Mouse (Mus musculus): Measurements from ENCODE around the gene Exoc3l4.

Gene Exoc3l4

DNA sequence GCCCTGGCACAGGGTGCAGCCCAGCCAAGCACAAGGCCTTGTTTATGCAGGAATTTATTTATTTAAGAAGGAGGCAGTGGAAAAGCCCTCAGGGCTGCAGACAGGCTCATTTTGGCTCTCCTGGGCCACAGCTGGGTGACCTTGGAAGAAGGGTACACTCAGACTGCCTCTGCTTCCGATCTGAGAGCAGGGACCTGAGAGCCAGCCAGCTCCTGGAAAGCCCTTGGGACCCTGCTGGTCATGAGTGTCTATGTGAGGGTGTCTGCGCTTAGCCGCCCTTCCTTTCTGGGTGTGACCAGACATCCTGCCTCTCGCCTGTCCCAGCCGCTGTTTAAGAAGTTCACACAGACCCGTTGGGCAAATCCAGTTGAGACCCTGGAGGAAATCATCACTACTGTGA, 33.5 kb downstream of the Exoc3l4 start:
- no peak for DNase-seq (ENCODE audit: low read depth, low spot score)

DNA sequence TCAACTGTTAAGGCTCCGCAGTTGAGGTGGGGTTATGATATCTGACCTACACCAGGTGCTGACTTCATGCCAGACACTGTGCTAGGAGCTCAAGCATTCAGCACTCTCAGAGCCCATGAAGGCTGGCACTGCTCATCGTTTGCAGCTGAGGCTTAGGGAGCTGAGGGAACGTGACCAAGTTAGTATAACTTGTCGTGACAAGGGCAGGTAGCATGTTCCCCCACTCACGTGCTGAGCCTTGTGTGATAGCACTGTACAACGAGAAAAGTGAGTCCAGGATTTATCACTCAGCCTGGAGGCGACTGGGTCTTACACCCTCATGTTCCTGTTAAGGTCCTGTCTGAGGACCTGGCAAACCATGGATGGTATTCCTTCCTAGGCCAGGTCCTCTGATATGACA, 34.7 kb downstream of the Exoc3l4 start:
- no peak for DNase-seq (ENCODE audit: low read depth, low spot score)

DNA sequence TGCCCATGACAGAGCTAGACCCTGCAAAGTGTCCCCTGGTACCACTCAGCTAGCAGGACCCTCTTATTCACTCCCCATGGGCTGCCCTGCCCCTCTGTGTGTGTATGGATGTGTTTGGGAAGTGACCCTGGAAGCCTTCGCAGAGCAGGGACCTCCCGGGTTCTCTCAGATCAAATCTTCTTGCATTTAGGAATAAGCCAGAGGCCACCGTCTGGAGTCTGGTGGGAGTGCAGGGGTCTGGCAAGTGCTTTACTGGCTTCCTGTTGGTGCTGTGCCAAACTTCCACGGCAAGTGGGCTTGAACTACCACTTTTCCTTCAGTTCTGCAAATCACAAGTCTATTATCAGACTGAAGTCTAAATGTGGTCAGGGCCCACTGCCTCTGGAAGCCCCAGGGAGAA, 37.2 kb downstream of the Exoc3l4 start:
- no peak for DNase-seq (ENCODE audit: low read depth, low spot score)

DNA sequence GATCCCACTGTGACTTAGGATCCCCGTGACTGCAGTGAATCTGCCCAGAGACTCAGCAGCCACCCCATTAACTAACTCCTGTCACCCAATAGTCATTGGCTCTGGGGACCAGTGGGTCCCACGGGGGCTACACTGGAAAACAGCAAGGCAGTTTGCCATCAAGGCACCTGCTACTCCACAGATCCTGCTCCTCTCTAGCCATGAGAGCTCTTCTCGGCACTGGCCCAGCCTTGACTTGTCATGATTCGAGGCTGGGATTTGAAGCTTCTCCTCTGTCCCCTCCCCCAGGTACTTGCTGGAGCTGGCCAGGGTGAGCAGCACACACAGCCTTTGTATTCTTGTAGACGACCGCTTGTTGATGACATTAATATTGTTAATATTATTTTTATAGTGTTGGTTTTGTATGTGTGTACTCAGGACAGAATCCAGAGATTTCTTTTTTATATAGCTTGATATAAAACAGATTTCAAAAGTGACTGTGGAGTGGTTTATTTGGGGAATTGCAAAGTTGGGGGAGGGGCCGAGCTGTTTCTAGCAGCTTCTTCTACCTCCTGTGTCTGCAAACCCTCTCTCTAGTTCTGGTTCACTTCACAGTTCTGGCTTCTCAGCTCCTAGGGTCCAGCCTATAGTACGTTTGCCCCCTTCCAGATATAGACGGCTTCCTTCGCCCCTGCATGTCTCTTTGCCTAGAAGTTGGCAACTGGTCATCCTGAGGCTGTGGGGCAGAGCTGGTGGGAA, 37.9 kb downstream of the Exoc3l4 start:
- DNase-seq (ENCODE audit: low read depth, low spot score), result no peak

DNA sequence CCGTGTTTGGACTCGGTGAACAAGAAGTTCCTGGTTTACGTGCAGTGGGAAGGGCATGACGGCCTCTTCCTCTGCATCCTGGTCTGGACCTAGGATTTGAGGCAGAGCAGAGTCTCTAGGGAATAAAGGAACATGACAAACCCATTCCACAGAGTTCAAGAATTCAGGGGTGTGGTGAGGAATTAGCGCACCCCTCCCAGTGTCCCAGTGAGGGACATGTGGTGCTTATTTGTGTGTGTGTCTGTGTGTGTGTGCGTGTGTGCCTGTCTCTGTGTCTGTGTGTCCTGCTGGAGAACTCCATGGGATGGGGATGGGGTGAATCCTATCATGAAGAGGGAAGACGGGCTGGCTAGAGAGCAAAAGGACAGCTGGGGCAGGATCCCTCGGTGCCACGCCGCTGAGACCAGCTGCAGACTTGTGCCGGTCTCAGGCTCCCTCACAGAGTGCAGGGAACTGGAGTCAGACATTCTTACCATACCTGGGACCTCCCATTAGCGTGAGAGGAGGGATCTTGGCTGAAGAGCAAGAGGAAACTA, 38.6 kb downstream of the Exoc3l4 start:
- no peak for DNase-seq (ENCODE audit: low read depth, low spot score)

DNA sequence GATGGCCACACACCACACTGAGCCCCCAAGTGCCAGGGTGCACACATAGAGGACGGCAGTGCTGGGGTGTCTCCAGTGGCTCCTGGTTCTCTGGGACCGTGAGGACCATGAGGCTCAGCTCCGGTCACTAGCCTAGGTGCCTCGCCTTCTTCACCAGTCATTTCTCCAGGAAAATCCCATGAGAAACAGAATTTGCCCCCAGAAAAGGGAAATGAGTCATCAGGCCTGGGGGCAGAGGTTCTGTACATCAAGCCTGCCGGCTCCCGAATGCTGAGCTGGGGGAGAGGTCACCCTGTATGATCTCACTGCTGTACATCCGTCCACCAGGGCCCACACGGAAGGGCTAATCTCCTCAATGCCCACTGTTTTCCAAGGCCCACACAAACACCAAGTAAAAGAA, 39.0 kb downstream of the Exoc3l4 start:
- no peak for DNase-seq (ENCODE audit: low read depth, low spot score)

DNA sequence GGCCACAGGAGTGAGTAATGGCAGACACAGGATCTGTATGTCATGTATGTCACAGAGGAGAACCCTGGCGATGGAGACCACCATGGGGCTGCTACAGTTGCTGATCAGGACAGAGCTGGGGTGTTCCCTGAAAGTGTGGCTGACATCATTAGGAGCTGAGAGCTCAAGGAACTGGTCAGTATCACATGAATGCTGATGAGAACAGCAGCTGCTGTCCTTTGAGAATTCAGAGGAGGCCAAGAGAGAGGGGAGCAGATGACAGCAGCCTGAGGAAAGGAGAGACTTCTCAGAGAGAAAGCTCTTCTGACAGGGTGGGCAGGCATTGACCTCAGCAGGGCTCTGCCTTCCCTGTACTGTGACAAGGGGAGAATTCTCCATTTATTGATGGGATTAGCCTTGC, 40.9 kb downstream of the Exoc3l4 start:
- no peak for DNase-seq (ENCODE audit: low read depth, low spot score)

DNA sequence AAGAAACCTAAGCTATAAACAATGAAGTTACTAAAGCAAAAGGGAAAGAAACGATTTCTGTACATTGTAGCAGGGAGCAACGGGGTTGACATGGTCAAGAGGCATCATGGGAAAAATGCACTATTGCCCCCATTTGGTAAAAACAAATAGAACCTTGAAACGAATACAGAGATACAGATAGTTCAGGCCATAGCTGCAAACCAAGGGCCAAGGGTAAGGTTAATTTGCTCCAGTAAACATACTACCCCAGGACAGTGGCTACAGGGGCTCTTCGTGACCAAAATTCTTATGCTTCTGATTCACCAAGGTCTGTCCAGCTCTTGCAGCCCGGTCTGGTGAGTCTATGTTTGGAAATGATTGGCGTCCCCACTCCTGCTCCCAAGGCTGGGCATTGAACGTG, 46.8 kb downstream of the Exoc3l4 start:
- no peak for DNase-seq (ENCODE audit: low read depth, low spot score)

DNA sequence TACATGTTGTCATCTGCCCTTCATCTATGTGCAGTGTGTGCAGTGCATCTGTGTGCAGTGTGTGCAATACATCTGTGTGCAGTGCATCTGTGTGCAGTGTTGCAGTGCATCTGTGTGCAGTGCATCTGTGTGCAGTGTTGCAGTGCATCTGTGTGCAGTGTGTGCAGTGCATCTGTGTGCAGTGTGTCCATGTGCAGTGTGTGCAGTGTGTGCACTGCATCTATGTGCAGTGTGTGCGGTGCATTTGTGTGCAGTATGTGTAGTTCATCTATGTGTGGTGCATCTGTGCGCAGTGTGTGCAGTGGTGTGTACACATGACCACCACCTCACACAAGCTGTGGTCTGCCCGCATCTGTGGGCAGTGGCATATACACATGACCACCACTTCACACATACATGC, 49.6 kb downstream of the Exoc3l4 start:
- no peak for DNase-seq (ENCODE audit: low read depth, low spot score)

DNA sequence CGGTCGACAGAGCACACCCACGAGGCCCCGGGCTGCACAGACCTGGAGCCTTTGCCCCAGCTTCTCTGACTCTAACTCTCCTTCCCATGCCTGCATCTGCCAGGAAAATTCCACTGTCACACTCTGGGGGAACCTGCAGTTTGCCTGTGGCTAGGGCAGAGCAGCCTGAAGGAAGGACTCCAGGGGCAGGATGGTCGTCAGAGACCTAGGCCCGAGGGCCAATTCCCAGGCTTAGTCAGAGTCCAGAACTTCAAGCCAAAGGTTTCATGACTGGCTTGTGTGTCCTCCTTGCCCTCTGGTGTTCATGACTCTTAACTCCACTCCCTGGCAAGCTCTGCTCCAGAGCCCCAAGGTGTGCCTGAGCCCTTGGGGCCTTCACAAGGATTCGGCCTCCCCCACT, 51.4 kb downstream of the Exoc3l4 start:
- DNase-seq (ENCODE audit: low read depth, low spot score), result no peak

DNA sequence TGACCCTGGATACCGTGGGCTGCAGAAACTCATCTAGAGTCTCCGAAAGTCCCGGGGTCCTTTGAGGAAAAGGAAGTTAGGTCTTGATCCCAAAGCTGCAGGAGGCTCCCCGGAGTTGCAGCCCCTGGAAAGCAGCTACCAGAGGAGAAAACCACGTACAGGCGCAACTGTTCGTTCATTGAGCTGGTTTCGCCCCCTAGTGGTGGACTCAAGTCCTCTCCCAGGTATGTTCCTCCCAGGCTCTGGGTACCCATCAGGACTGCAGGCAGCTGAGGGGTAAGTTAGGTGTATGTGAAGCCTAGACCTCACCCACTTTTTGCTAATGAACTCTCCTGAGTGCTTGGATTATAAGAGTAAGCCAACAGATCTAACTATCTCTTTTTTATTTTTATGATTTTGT, 52.7 kb downstream of the Exoc3l4 start:
- DNase-seq (ENCODE audit: low read depth, low spot score), result no peak

DNA sequence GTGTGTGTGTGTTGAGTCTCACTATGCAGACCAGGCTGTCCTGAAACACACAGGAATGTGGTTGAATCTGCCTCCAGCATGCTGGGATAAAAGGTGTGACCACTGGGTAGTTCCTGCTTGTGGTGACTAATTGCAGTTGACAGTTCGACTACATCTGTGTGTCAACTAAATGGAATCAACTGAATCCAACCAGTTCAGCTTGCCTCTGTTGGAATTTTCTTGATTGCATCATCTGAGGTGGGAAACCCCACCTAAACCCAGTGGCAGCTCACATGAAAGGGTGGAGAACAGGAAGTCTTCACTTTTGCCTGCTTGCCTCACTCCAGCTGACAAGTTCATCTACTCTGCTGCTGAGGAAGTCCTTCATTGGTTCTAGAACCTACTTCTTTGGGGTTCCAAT, 54.3 kb downstream of the Exoc3l4 start:
- no peak for DNase-seq (ENCODE audit: low read depth, low spot score)

DNA sequence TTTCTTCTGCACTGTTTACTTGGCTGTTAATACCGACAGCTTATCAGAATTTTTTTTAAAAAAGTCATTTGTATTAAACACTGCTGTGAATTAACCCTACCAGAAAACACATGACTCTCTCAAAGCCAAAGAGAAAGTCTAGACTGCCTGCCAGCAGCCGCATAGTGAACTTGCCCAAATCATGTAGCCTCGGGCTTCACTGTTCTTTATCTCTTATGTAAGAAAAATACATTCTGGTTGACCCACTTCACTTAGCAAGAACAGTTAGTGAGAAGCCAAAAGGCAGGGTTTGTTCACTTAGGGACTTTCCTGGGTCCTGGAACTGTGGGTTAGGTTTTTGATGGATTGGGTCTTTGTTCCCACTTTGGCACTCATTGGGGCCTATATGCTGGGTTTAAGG, 54.9 kb downstream of the Exoc3l4 start:
- no peak for DNase-seq (ENCODE audit: low read depth, low spot score)

DNA sequence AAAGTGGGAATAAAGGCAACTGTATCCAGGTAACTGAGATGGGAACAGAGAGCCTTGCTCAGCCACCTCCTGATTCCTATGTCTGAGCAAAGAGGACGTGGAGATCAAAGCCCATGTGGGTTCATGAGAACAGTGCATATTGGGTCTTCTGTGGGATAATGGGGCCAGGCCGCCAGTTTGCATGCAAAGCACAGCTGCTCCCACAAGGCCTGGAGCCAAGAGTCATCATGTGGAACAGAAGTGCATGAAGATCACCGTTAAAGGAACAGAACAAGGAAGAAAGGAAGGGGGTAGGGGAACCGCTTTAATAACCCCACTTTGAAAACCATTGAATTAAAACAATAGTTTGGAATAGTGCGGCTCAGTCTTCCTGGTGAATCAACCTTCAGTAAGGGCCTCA, 56.1 kb downstream of the Exoc3l4 start:
- DNase-seq (ENCODE audit: low read depth, low spot score), result no peak

DNA sequence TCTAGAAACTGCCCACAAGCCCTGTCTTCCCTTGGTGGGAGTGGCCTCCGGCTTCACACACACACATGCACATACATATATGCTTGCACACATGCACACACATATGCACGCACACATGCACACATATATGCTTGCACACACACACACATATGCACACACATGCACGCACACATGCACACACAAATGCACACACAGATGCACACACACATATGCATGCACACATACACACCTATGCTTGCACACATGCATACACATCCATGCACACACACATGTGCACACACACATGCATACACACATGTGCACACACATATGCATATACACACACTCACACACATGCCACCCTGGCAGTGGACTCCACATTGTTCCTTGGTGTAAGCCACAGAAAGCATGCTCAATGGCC, 57.6 kb downstream of the Exoc3l4 start:
- DNase-seq (ENCODE audit: low read depth, low spot score), result no peak

DNA sequence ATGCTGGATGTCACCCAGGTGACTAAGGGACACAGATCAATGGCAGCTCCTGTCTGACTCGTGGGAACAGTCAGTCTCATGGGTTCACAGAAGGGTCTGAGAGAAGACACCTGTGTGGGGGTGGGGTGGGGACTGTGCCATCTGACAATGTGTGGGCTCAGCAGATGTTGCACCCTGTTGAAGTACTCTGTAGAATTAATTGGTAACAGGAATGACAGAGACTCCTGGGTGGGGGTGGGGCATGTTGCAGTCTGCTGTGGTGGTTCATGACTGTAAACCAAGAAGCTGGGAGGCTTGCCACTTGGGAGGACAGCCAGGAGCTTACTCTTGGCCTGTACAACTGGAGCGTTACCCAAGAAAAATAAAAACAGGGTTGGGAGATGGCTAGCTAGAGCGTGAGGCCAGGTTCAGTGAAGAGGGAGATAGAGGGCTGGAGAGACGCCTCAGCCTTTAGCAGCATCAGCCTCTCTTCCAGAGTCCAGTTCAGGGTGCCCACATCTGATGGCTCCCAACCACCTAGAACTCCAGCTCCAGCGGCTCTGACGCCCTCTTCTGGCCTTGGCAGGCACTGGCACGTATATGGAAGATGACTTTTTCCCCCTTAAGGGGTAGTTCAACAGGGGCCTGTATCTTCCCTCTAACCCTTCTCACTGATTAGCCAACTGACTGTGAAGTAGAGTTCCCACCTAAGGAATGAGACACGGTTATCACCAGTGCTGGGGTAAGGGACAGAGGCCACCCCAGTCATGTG, 58.3 kb downstream of the Exoc3l4 start:
- DNase-seq (ENCODE audit: low read depth, low spot score), result no peak

DNA sequence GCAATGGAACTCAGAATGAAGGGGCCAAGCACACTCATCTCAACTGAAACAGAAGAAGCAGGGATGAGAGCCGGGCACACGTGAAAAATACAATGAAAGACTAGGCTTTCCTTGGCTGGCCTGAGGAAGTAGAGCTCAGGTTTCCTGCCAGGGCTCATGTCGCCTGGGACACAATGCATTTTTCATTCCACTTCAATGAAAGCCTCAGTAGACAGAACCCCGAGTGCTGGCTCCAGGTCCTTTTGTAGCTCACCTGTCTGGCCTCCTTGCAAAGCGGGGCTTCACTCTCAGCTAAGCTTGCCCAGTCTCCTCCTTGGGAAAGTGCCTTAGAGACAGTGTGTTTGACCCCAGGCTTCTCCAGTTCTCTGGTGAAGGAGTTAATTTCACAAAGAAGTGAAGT, 62.1 kb downstream of the Exoc3l4 start:
- no peak for DNase-seq (ENCODE audit: low read depth, low spot score)

DNA sequence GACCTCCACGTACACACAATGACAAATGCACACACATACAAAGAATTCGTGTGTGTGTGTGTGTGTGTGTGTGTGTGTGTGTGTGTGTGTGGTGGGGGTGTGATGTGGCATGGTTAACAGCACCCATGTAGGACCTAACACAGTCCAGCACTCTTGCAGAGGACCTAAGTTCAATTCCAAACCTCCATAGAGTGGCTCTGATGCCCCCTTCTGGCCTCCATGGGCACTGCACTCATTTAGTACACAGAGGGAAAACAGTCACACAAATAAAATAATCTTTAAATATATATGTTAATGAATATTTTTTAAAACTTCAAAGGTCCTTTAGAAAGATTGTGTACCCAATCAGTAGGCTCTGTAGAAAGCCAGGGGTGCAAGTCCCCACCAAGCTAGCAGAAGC, 63.1 kb downstream of the Exoc3l4 start:
- no peak for DNase-seq (ENCODE audit: low read depth, low spot score)

All from brain, embryonic 18.5 days (tissue).